Mouse (Mus musculus) brain, embryonic 14.5 days (tissue): ENCODE data around the gene Otx2. TPM values are rescaled to one million over a fixed set of nuclear protein-coding genes. Genes with fewer than 3 reads are reported as not detected.
A peak's percentile ranks its signal among the peaks of the same experiment; 100 is the strongest.

ENCODE experiments used
- DNase-seq: peaks from one replicate; pipeline ENCODE4 v3.0.0-alpha.2; 2011; ENCODE audit warnings: low read depth
- CTCF ChIP-seq: fragments of 200-500 bp; IDR thresholded peaks from 2 replicates; pipeline ENCODE4 v1.5.1; 2012; ENCODE audit warnings: inconsistent platforms, mild to moderate bottlenecking, moderate library complexity, borderline replicate concordance; ENCODE audit not compliant: insufficient read depth, insufficient read length; ENCODE audit errors: extremely low read depth
- POLR2A ChIP-seq: fragments of 200-500 bp; IDR thresholded peaks from 2 replicates; pipeline ENCODE4 v1.6.1; 2012; ENCODE audit warnings: mild to moderate bottlenecking, inconsistent platforms, borderline replicate concordance; ENCODE audit not compliant: poor library complexity, insufficient read depth, insufficient read length, severe bottlenecking; ENCODE audit errors: extremely low read depth
- polyA plus RNA-seq: library from polyadenylated mRNA; depleted of rRNA; stranded (reverse); fragments of >200 nt; gene quantifications from 2 replicates; pipeline ENCODE4 v1.2.3, GENCODE M21; 2012

The Otx2 gene
- polyA plus RNA-seq, 1 experiment = 65.6 TPM

GRCm38 (mm10) chr14:48660593-48660992 is 13.0 kb downstream of the Otx2 start:
- TF ChIP-seq CTCF (no peak), POLR2A (no peak)
- DNase-seq = peak; percentile 3

DNA sequence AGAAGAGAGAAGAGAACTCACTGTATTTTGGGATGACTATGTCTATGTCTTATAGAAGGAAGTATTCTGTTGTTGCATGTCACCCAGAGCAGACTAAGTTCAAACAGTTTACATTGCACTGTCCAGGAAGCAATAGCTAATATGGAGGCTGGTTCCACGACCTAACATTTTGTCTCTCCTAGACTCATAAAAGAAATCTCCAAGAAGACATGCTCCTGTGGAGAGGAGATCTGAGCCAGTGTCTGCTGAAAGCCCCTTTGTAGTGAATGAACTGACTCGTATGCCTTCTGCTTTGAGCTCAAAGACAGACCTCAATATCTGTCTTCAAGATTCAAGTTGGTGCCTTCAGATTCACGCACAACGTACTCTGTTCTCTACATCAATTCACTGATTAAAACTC is 14.0 kb downstream of the Otx2 start:
- no peak for TF ChIP-seq POLR2A
- TF ChIP-seq CTCF = no peak
- DNase-seq = peak; percentile 13

DNA sequence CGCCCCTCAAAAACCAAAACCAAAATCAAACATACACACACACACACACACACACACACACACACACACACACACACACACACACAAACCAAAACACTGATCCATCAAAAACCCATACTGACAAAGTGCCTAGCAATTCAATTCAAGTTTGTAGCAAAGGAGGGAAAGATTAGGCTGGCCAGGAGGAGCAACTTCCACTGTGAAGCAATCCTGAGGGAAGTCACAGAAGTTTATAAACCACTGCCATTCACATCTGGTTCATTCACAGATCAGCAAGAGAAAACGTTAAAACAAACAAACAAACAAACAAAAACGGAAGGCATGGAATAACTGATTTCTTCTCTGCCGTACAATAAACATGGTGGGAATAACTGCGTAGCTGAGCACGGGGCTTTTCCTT is 16.4 kb downstream of the Otx2 start:
- TF ChIP-seq CTCF (no peak), POLR2A (no peak)
- peak; percentile 8 for DNase-seq

DNA sequence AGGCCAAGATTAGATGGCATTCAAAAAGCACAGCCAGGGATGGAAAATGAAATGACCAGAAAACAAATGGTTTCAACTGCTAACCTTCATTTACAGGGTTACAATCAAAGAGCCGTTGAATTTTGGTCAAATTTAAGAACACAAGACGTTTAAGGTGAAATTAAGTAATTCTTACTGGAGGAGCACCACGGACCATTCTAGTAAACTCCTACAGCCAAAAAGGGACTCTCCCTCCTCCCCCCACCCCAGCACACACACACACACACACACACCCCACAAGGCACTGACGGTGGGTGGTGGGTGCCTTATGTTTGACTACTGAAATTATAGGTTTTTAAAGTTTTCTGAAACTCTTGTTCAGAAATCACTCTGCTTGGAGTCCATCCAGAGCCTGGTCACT is 16.9 kb downstream of the Otx2 start:
- DNase-seq = no peak
- TF ChIP-seq POLR2A = no peak
- no peak for TF ChIP-seq CTCF

DNA sequence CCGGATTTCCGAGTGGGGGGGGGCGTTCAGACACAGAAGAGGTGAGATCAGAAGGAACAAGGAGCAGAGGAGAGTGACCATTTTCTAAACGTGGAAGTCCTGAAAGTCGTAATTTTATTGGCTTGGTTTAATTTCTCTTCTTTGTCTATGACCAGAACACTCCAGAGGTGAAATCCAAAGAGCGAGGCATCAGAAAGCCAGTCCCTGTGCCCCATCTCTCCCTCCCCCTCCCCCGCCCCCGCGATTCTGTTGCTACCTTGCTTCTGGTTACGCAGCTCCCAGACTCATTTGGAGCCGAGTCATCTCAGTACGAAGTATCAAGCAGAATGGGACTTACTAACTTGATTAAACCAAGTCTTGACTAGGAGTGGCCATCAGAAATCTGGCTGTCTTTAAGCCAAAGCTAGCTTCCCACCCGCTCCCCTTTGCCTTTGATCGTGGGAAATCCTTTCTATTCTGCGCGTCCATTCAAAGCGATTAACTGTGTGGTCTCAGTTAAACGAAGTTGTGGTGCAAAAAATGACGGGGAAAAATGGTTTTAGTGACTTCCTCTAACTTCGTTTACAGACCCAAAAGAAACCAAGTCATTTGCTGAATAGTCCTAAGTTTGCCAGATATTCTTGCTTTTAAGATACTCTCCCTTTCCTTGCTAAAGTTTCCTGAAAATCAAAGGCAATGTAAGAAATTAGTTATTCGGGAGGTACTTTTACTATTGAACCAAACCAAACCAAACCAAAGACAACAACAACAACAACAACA is 17.6 kb downstream of the Otx2 start:
- no peak for TF ChIP-seq CTCF
- TF ChIP-seq POLR2A = no peak
- DNase-seq = peak; percentile 63

DNA sequence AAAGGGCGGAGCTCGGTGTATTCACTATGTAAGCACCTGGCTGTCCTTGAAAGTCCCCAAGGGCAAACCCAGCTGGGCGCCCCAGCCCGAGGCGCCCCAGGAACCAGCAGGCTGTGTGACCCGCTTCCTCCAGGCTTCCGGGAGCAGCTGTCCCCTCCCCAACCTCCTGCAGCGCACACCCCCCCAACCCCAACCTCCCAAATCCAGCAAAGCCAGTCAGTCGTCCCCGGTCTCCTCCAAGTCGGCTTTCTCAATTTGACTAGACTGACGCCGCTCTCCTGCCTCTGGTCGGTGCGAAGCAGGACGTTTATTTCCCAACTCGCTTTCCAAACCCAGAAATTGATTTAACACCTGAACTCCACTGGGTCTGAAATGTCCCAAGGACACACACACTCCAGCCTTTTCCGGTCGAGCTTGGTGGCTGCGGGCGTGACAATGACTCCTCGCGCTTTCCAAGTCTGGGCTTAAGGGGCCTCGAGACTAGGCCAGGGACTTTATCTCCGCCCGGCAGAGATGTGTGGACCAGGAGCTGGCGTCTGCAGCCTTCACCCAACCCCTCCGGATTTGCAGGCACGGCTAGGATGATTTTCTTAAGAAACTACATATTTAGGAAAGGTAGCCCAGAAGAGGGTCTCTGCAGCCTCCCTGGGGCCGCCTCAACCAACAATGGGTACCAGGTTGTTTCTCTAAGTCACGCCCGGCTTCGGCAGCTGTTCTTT is 18.4 kb downstream of the Otx2 start:
- DNase-seq = peak; percentile 53
- TF ChIP-seq CTCF = no peak
- TF ChIP-seq POLR2A = no peak

- peak; percentile 27 for DNase-seq
- TF ChIP-seq POLR2A = no peak
- no peak for TF ChIP-seq CTCF
These were observed 19.0 kb downstream of the Otx2 start for GRCm38 (mm10) chr14:48654551-48655072.

GRCm38 (mm10) chr14:48653676-48654510 is 19.7 kb downstream of the Otx2 start:
- no peak for TF ChIP-seq POLR2A
- no peak for TF ChIP-seq CTCF
- DNase-seq = peak; percentile 41

GRCm38 (mm10) chr14:48653081-48653480 is 20.5 kb downstream of the Otx2 start:
- DNase-seq = peak; percentile 4
- no peak for TF ChIP-seq POLR2A
- no peak for TF ChIP-seq CTCF

GRCm38 (mm10) chr14:48652256-48652655 is 21.4 kb downstream of the Otx2 start:
- TF ChIP-seq POLR2A (no peak), CTCF (no peak)
- DNase-seq = peak; percentile 24
